Mouse (Mus musculus) heart, postnatal 14 days (tissue): ENCODE measurements around the gene Lgals4. TPM values are rescaled to one million over a fixed set of nuclear protein-coding genes. Genes with fewer than 3 reads are reported as not detected.

Experiments used
- DNase-seq, 2 experiments: peaks; one replicate each; pipeline ENCODE4 v3.0.0; 2021 to 2022
- intact Hi-C: fragments of 180-260 bp; cut with DNase I; formaldehyde crosslinking; loops from one replicate; pipeline ENCODE4 v1.15.1; 2025
- total RNA-seq, 2 experiments: library from RNA; stranded (reverse); gene quantifications; 2 replicates each; pipeline ENCODE4 v1.2.3; 2021

Lgals4 gene
- total RNA-seq, 2 experiments from 2014 or later, result 38.7 to 51.1 TPM

DNA sequence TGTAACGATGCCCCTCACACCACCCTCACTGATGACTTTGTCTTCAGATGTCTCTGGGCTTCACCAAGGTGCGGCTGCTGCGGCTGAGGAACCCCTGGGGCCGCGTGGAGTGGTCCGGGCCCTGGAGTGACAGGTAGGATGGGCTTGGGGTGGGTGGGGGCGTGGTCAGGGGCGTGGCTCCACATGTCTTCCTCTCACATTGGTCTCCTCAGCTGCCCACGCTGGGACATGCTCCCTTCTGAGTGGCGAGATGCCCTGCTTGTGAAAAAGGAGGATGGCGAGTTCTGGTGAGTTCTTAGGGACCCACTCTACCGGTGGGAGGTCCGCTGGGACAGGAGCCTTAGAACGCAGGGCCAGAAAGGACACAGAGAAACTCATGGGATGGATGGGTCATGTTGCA lies 52.8 kb downstream of the Lgals4 start:
- no peak for DNase-seq
- intact Hi-C loops, result no loop called here

DNA sequence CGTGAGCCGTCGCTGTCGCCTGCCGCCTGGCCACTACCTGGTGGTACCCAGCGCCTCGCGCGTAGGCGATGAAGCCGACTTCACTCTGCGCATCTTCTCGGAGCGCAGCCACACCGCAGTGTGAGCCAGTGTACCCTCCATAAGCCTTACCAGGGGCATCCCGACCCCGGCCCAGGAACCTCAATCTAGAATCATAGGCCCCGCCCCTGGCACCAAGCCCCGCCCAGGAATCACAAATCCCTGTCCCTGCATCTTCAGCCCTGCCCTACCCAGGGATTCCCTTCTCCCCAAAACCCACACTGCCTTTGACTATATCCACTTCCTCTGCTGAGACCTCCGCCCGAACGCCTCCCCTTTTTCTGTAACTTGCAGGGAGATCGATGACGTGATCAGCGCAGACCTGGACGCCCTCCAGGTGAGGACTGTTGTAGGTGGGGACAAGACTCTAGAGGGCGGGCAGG lies 55.1 kb downstream of the Lgals4 start:
- intact Hi-C loops, result no loop called here
- no peak for DNase-seq

Other genes with a start within 250 kb of the Lgals4 start
- gene Samd4b, start 235.7 kb upstream of the Lgals4 start, total RNA-seq, result 10 to 100 TPM; 32.1 to 32.4 TPM
- gene Pak4, start 235.7 kb upstream of the Lgals4 start, total RNA-seq, result 1 to 10 TPM; 8.5 to 9.9 TPM
- not detected for gene Acp7, start 202.5 kb upstream of the Lgals4 start, total RNA-seq
- gene Fbxo27, start 141.0 kb upstream of the Lgals4 start, total RNA-seq, result under 1 TPM; 0.17 to 0.62 TPM
- under 1 TPM; 0.44 to 0.74 TPM for gene Fbxo17, start 117.0 kb upstream of the Lgals4 start, total RNA-seq
- 10 to 100 TPM; 55.6 to 55.9 TPM for gene Mrps12, start 92.0 kb upstream of the Lgals4 start, total RNA-seq
- 10 to 100 TPM; 14.1 to 16.3 TPM for gene Sars2, start 91.9 kb upstream of the Lgals4 start, total RNA-seq
- not detected for gene Ccer2, start 77.7 kb upstream of the Lgals4 start, total RNA-seq
- 10 to 100 TPM; 71.6 to 75.1 TPM for gene Sirt2, start 67.1 kb upstream of the Lgals4 start, total RNA-seq
- gene Nfkbib, start 66.3 kb upstream of the Lgals4 start, total RNA-seq, result 10 to 100 TPM; 15.9 to 18.0 TPM
- gene Rinl, start 44.9 kb upstream of the Lgals4 start, total RNA-seq, result 1 to 10 TPM; 2.2 to 4.0 TPM
- gene Hnrnpl, start 25.3 kb upstream of the Lgals4 start, total RNA-seq, result 100 to 1,000 TPM; 314 to 317 TPM
- gene Ech1, start 8.6 kb upstream of the Lgals4 start, total RNA-seq, result 1,000 to 10,000 TPM; 1,375 to 1,408 TPM
- 1 to 10 TPM; 3.2 to 3.6 TPM for gene Lgals7, start 30.0 kb downstream of the Lgals4 start, total RNA-seq
- under 1 TPM; 0.27 to 0.36 TPM for gene Capn12, start 47.6 kb downstream of the Lgals4 start, total RNA-seq
- 100 to 1,000 TPM; 110 to 127 TPM for gene Actn4, start 128.5 kb downstream of the Lgals4 start, total RNA-seq
- gene Eif3k, start 148.0 kb downstream of the Lgals4 start, total RNA-seq, result 100 to 1,000 TPM; 157 to 159 TPM
- 1 to 10 TPM in 1 of 2 experiments, under 1 TPM in 1; 0.96 to 2.4 TPM for gene Map4k1, start 148.2 kb downstream of the Lgals4 start, total RNA-seq